In the genomic region with DNA sequence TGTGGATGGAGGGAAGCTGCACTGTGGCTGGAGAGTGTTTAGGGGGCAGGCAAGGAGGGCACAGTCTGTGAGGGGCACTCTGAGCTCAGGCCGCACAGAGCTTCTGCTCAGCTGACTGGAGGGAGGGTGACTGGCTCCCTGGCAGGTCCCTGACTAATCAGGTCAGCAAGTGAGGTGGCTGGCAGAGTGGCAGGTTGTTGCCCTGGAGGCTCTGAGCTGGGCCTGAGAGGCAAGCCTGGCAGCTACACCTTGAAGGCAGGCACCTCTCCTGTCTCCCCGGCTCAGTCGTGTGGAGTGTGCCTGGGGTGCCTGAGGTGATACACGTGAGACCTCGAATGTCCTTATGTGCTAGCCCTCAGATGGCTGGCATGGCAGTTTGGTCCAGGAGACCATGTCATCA, we compare ENCODE assay signal across 21 mouse cellular contexts. TPM values are rescaled to one million over a fixed set of nuclear protein-coding genes. Genes with fewer than 3 reads are reported as not detected.
DNase-seq lines count a peak whose midpoint lies in the region; ATAC-seq lines count a peak whose summit lies in the region.
"Had no signal": no experiment of that assay in that cellular context is flagged by ENCODE, and none has a peak within 500 bp of the region (broad histone marks: within the 10 kb centered on the region; RNA-seq: fewer than 3 reads in every experiment).

No protein-coding gene starts in this region.

- no peak overlapping the region for H3K4me2 ChIP-seq in kidney, embryonic 16.5 days (replicated peaks; ENCODE audit: low read depth, low read length)
- H3K4me2 ChIP-seq: heart, embryonic 15.5 days had no signal

- peaks cover 18% of the 10 kb centered on the region for H3K4me1 ChIP-seq in kidney, embryonic 16.5 days (ENCODE audit: insufficient read depth, low read length)
- H3K4me1 ChIP-seq in heart, embryonic 10.5 days = peaks cover 50% of the 10 kb centered on the region

- no peak overlapping the region for H3K9ac ChIP-seq in kidney, embryonic 16.5 days (replicated peaks; ENCODE audit: low read length)
- H3K9ac ChIP-seq: heart, embryonic 15.5 days; liver, embryonic 14.5 days had no signal

- no peaks in the 10 kb centered on the region for H3K27me3 ChIP-seq in kidney, embryonic 16.5 days (ENCODE audit: insufficient read depth, low read length)
- 0 out of 2 replicates have a peak, but pooled peaks cover 5% of the 10 kb centered on the region for H3K27me3 ChIP-seq in heart, embryonic 10.5 days (ENCODE audit: insufficient read depth, poor library complexity, severe bottlenecking)
- H3K27me3 ChIP-seq: heart, embryonic 15.5 days had no signal

- peak; percentile 24; the same call in 1 of the 2 replicates for ATAC-seq in kidney, embryonic 16.5 days (ENCODE audit: low FRiP score, low TSS enrichment)

- H3K36me3 ChIP-seq in kidney, embryonic 16.5 days (ENCODE audit: insufficient read depth, low read length) = no peaks in the 10 kb centered on the region
- no peaks in the 10 kb centered on the region for H3K36me3 ChIP-seq in heart, embryonic 10.5 days
- H3K36me3 ChIP-seq: heart, embryonic 15.5 days had no signal

- H3K9me3 ChIP-seq in kidney, embryonic 16.5 days (ENCODE audit: low read length) = no peaks in the 10 kb centered on the region
- no peaks in the 10 kb centered on the region for H3K9me3 ChIP-seq in heart, embryonic 10.5 days
- H3K9me3 ChIP-seq: heart, embryonic 15.5 days had no signal

- H3K27ac ChIP-seq in kidney, embryonic 16.5 days (ENCODE audit: low read length) = no peak overlapping the region
- H3K27ac ChIP-seq in heart, embryonic 10.5 days = peak overlapping the region; percentile 79
- H3K27ac ChIP-seq: heart, embryonic 15.5 days; liver, embryonic 14.5 days had no signal

- DNase-seq in adrenal gland, postnatal 10 days = peak; percentile 12
- no peak for DNase-seq in adrenal gland, postnatal 14 days
- no peak for DNase-seq in kidney, adult 11 months
- no peak for DNase-seq in heart, embryonic 10.5 days (ENCODE audit: low spot score)
- peak; percentile 34 for DNase-seq in heart, postnatal 4 days
- DNase-seq in cerebellum, postnatal 36 days = no peak
- DNase-seq in left cerebral cortex, postnatal 14 days (ENCODE audit: low spot score in 2 of 2) = no peak
- DNase-seq: cerebellum, postnatal 10 days; lung, postnatal 10 days; thymus, postnatal 36 days had no signal

- intact Hi-C loops in left cerebral cortex, postnatal 14 days (cut with DNase I) = no loop called here

- 78% methylated on average over 5 of the region's 5 CpGs for WGBS in kidney, embryonic 16.5 days
- 80% methylated on average over 5 of the region's 5 CpGs for WGBS in heart, embryonic 10.5 days

- no peak overlapping the region for H3K4me3 ChIP-seq in kidney, embryonic 16.5 days (ENCODE audit: low read length)
- H3K4me3 ChIP-seq in heart, embryonic 10.5 days = no peak overlapping the region
- H3K4me3 ChIP-seq: erythroblast, embryonic 14.5 days; heart, embryonic 15.5 days had no signal

RNA-seq across cellular contexts. Expression of gene Togaram2, which starts 23.3 kb away (rescaled TPM):
- under 1 TPM; 0.27 to 0.33 TPM for total RNA-seq in adrenal gland, postnatal 10 days (2021)
- not detected in 2 replicates for total RNA-seq in adrenal gland, postnatal 14 days (2021)
- polyA plus RNA-seq in kidney, embryonic 16.5 days (2015; fragmentation: Nextera tagmentation; extraction: Ambion mirVana) = 0.08 and 0.25 TPM in 2 replicates
- polyA plus RNA-seq in heart, embryonic 10.5 days (2016; fragmentation: Nextera tagmentation; extraction: Ambion mirVana) = 1.9 and 3.6 TPM in 2 replicates
- total RNA-seq in heart, postnatal 4 days (2021) = 1 to 10 TPM; 2.0 to 2.6 TPM
- total RNA-seq in left cerebral cortex, postnatal 14 days (2021) = 1 to 10 TPM; 2.4 to 2.9 TPM
- total RNA-seq: monocyte, adult 5-6 weeks had no signal
- polyA plus RNA-seq: erythroblast, embryonic 14.5 days had no signal

RNA-seq across cellular contexts. Expression of gene Pcare, which starts 56.3 kb away (rescaled TPM):
- total RNA-seq in adrenal gland, postnatal 10 days (2021) = not detected
- not detected in 2 replicates for total RNA-seq in adrenal gland, postnatal 14 days (2021)
- 0.04 TPM in 1 of 2 replicates, not detected in the other for polyA plus RNA-seq in kidney, embryonic 16.5 days (2015; fragmentation: Nextera tagmentation; extraction: Ambion mirVana)
- 0.03 TPM in 1 of 2 replicates, not detected in the other for polyA plus RNA-seq in heart, embryonic 10.5 days (2016; fragmentation: Nextera tagmentation; extraction: Ambion mirVana)
- 1 to 10 TPM; 1.4 to 1.6 TPM for total RNA-seq in heart, postnatal 4 days (2021)
- total RNA-seq in left cerebral cortex, postnatal 14 days (2021) = under 1 TPM; 0.34 to 0.40 TPM
- total RNA-seq: adrenal gland, postnatal 4 days; megakaryocyte-erythroid progenitor cell, adult 5-6 weeks; monocyte, adult 5-6 weeks had no signal
- polyA plus RNA-seq: erythroblast, embryonic 14.5 days; kidney, embryonic 14.5 days; neural tube, embryonic 14.5 days; small intestine, adult 2 months; stomach, embryonic 16.5 days had no signal

Comparison
In these comparisons a context has a peak if more than half of its experiments do, and no peak if none do; other contexts are left out.
1. DNase-seq: peak in adrenal gland, postnatal 10 days (single experiment) and heart, postnatal 4 days (single experiment); none in adrenal gland, postnatal 14 days (single experiment), kidney, adult 11 months (single experiment), heart, embryonic 10.5 days (single experiment), cerebellum, postnatal 36 days (0 of 2) and left cerebral cortex, postnatal 14 days (0 of 2).